Mouse (Mus musculus): ENCODE measurements around the gene Slc35g1. TPM values are rescaled to one million over a fixed set of nuclear protein-coding genes. Genes with fewer than 3 reads are reported as not detected.

The Slc35g1 gene
- polyA plus RNA-seq (2015; fragmentation: Nextera tagmentation; extraction: Ambion mirVana): 0.76 and 1.0 TPM in 2 replicates

DNA sequence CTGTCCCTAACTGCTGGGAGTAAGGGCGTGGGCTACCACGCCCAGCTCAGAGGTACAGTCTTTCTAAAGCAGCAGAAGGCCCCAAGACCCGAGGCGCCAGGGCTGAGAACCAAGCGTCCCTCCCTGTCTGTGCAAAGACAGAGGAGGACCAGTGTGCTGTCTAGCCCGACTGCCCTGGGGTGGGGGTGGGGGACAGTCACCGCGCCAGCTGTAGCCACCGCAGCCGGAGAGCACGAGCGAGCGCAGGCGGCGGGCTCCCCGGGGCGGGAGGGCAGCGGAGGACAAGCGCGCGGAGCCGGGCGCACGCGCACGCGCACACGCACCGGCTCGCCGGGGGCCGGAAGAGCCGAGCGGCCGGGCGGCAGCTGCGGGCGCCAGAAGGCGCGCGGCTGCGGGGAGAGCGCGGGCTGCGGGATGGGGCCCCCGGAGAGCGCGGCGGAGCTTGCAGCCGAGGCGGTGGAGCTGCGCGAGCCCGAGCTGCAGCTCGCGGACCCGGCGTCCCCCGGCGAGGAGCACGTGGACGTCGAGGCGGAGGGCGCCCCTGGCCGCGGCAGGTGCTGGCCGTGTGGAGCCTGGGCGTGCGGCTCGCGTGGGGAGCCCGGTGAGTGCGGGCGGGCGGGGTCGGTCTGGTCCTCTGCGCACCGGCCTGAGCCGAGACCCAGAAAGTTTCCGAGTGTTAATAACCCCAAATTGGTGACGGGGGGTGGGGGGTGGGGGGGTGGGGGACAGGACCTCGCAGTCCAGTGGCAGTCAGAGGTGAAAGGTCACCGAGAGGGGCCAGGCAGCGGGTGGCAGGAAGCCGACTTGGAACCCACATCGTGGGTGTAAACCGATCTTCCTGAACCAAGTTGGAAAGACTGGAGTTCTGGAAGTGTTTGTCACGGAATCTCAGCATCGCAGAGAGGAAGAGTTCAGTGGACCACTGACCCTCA lies at the start of gene Slc35g1:
Gene Slc35g1, plus strand, starts transcription at position 280 of the 932 bp plus-strand sequence.

Other genes with a start within 250 kb of the Slc35g1 start
- 18.4 and 21.3 TPM in 2 replicates for gene Fra10ac1, start 171.8 kb upstream of the Slc35g1 start, polyA plus RNA-seq (2015; fragmentation: Nextera tagmentation; extraction: Ambion mirVana)
- gene Lgi1, start 131.4 kb upstream of the Slc35g1 start, polyA plus RNA-seq (2015; fragmentation: Nextera tagmentation; extraction: Ambion mirVana): 3.1 and 3.5 TPM in 2 replicates
- 7.7 and 8.8 TPM in 2 replicates for gene Plce1, start 85.1 kb downstream of the Slc35g1 start, polyA plus RNA-seq (2015; fragmentation: Nextera tagmentation; extraction: Ambion mirVana)

All from skeletal muscle tissue, postnatal 0 days (tissue).